Mouse (Mus musculus) spleen, adult 2 months (tissue): ENCODE measurements around the gene Mtrex. TPM values are rescaled to one million over a fixed set of nuclear protein-coding genes. Genes with fewer than 3 reads are reported as not detected.

ENCODE experiments used
- DNase-seq, 2 experiments: peaks; one replicate each; pipeline versions ENCODE4 v3.0.0 to v3.0.0-alpha.2; 2012 to 2021; ENCODE audit warnings: low spot score in 2 of 2, low read depth in 1 of 2
- H3K27ac ChIP-seq: fragments of 200-500 bp; 2 replicates; pipeline ENCODE4 v1.5.1; 2012; ENCODE audit warnings: low read length, inconsistent platforms; ENCODE audit not compliant: insufficient read depth
- H3K27me3 ChIP-seq: fragments of 200-500 bp; 2 replicates; pipeline ENCODE4 v1.6.1; 2012; ENCODE audit warnings: mild to moderate bottlenecking, moderate library complexity, low read length, inconsistent platforms; ENCODE audit not compliant: control insufficient read depth, insufficient read depth
- H3K36me3 ChIP-seq: fragments of 200-500 bp; 2 replicates; pipeline ENCODE4 v1.6.1; 2012; ENCODE audit warnings: mild to moderate bottlenecking, low read length, inconsistent platforms; ENCODE audit not compliant: control insufficient read depth, insufficient read depth
- H3K4me1 ChIP-seq: fragments of 200-500 bp; 2 replicates; pipeline ENCODE4 v1.6.1; 2011; ENCODE audit warnings: inconsistent platforms; ENCODE audit not compliant: control insufficient read depth, insufficient read depth, insufficient read length
- H3K4me3 ChIP-seq: fragments of 200-500 bp; 2 replicates; pipeline ENCODE4 v1.5.1; 2011; ENCODE audit warnings: mild to moderate bottlenecking, inconsistent platforms; ENCODE audit not compliant: insufficient read depth, insufficient read length; ENCODE audit errors: extremely low read depth
- CTCF ChIP-seq: fragments of 200-500 bp; IDR thresholded peaks from 2 replicates; pipeline ENCODE4 v1.5.1; 2011; ENCODE audit warnings: mild to moderate bottlenecking, inconsistent platforms; ENCODE audit not compliant: insufficient read depth, insufficient read length, insufficient replicate concordance; ENCODE audit errors: extremely low read depth
- POLR2A ChIP-seq: fragments of 200-500 bp; IDR thresholded peaks from 2 replicates; pipeline ENCODE4 v1.6.1; 2011; ENCODE audit warnings: low read depth, low read length, inconsistent platforms
- WGBS: fragments of 180-500 bp; shearing (Covaris S2); methylation state at CpG from one replicate; pipeline ENCODE4 v1.1.7; 2018; 5-methylcytosine and 5-hydroxymethylcytosine counted together
- polyA plus RNA-seq: library from polyadenylated mRNA; depleted of rRNA; stranded (reverse); fragments of >200 nt; gene quantifications from 2 replicates; pipeline ENCODE4 v1.2.3, GENCODE M21; 2012

Mtrex gene
- polyA plus RNA-seq, 1 experiment = 3.6 TPM

DNA sequence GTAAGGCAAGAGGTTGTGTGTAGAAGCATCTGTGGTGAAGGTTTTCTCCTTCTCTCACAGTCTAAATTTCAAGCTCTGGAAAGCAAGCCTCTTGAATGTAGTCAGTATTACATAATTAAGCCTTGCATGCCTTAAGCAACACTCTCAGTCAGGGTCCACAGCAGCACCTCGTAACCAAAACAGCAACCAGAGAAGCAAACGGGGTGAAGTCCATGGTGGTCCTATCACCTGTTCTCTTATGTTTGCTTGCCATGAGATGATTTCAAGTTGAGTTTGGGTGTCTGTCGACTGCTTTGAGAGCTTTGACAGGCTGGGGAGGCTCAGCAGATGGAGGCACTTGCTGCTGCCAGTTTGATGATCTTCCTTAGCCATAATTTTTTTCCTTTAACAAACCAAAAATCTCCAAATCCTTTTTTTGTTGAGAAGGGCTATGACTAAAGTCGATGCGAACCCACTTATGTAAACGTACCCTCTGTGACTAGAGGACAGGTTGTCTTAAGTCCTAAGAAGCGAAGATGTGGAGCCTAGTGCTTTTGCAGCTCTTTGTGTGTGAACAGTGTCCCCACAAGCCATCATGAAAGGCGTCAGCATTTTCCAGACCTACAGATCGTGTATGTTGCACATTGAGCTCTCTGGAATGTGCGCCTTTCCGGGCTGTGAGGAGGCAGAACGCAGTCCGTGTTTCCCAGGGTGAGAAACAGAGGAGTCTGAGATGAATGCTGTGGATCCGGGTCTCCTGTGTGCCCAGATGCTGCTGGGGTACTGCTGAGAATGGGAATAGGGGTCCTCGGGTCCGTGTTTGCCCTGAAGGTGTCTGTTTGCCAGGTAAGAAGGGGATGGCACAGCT lies 86.7 kb downstream of the Mtrex start:
- Histone ChIP-seq H3K4me1 (no peaks in the 10 kb centered on the region), H3K36me3 (no peaks in the 10 kb centered on the region), H3K27ac (no peak overlapping the region), H3K4me3 (no peak overlapping the region), H3K27me3 (no peaks in the 10 kb centered on the region)
- DNase-seq = no peak
- TF ChIP-seq POLR2A (no peak), CTCF (no peak)
- WGBS = 95% methylated on average over 16 of the region's 16 CpGs

DNA sequence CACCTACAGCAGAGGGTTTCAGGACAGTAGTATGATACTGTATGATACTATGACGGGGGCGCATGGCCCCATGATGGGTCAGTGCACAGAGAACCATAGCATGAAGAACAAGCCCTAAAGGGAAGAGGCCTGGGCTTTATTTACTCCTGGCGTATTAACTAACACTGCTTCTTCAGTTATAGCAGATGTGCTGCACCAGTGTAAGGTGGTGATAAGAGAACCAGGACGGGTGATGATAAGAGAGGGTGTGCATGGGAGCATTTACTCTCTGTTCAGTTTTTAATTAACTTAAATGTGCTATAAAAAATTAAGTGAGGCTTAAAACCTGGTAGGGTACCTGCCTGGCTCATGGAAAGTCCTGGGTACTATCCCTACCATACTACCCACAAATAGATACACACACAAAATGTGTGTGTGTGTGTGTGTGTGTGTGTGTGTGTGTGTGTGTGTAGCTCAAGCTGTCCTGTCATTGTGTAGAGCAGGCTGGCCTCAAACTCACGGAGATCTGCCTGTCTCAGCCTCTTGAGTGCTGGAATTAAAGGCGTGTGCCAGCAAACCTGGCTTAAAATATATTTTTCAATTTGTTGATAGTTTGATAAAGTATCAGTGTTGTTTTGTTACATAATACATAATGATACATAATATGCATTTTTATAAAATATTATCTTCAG lies 88.5 kb downstream of the Mtrex start:
- no peak for DNase-seq
- Histone ChIP-seq H3K4me3 (no peak overlapping the region), H3K4me1 (no peaks in the 10 kb centered on the region), H3K27ac (no peak overlapping the region), H3K36me3 (no peaks in the 10 kb centered on the region), H3K27me3 (no peaks in the 10 kb centered on the region)
- TF ChIP-seq POLR2A = no peak
- no peak for TF ChIP-seq CTCF
- WGBS = 79% methylated on average over 6 of the region's 6 CpGs

- H3K27ac ChIP-seq = no peak overlapping the region
- no peaks in the 10 kb centered on the region for H3K4me1 ChIP-seq
- 78% methylated on average over 9 of the region's 9 CpGs for WGBS
- no peak for DNase-seq
- H3K27me3 ChIP-seq = no peaks in the 10 kb centered on the region
- H3K36me3 ChIP-seq = no peaks in the 10 kb centered on the region
- no peak for TF ChIP-seq CTCF
- no peak for TF ChIP-seq POLR2A
- H3K4me3 ChIP-seq = no peak overlapping the region
These were observed 89.5 kb downstream of the Mtrex start for GRCm38 (mm10) chr13:112837621-112838155.

DNA sequence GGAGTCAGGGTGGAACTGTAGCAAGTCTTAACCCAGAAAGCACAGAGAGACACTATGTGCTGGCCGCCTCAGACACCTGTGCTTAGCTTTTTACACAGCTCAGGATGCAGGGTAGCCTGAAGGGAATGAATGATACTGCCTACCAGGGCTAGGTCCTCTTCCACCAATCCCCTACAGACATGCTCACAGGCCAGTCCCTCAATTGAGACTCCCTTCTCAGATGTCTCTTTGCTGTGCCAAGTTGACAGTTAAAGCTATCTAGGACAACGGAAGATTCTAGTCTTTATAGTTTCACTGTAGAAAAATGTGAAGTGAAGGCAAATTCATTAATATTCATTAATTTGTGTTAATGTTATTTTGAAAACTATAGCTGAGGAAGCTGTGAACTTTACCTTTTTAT lies 90.2 kb downstream of the Mtrex start:
- TF ChIP-seq CTCF (no peak), POLR2A (no peak)
- WGBS = 88% methylated on average over 2 of the region's 2 CpGs
- Histone ChIP-seq H3K27me3 (no peaks in the 10 kb centered on the region), H3K4me3 (no peak overlapping the region), H3K36me3 (no peaks in the 10 kb centered on the region), H3K4me1 (no peaks in the 10 kb centered on the region), H3K27ac (no peak overlapping the region; the same call in 1 of the 2 replicates)
- no peak for DNase-seq

DNA sequence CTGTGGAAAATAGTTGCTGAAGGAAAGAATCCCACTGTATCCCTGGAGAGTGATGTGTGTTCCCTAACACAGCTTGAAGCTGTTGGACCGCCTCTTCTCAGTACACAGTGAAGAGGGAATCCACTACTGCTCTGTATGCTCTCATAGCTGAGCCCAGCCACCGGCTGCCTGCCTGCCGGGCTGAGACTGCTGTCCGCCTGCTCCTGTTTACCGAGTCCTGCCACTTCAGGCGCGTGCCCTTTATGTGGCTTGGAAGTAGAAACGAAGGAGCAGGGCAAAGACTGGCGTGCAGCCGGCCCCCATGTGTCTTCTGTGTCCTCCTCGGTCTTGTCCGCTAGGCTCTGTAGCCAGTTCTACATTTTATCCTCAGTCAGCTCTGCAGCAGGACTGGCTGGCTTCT lies 92.1 kb downstream of the Mtrex start:
- DNase-seq = no peak
- TF ChIP-seq POLR2A (no peak), CTCF (no peak)
- no peaks in the 10 kb centered on the region for H3K27me3 ChIP-seq
- no peak overlapping the region for H3K27ac ChIP-seq
- H3K4me3 ChIP-seq = no peak overlapping the region
- no peaks in the 10 kb centered on the region for H3K36me3 ChIP-seq
- no peaks in the 10 kb centered on the region for H3K4me1 ChIP-seq
- WGBS = 86% methylated on average over 12 of the region's 12 CpGs

GRCm38 (mm10) chr13:112833895-112834263 lies 93.3 kb downstream of the Mtrex start:
- no peak overlapping the region for H3K27ac ChIP-seq
- no peak for DNase-seq
- no peak for TF ChIP-seq POLR2A
- no peak for TF ChIP-seq CTCF

More at GRCm38 (mm10) chr13:112833895-112834263, 93.3 kb downstream of the Mtrex start:
- H3K4me3 ChIP-seq = no peak overlapping the region
- WGBS = 82% methylated on average over 3 of the region's 3 CpGs
- no peaks in the 10 kb centered on the region for H3K27me3 ChIP-seq
- H3K36me3 ChIP-seq = no peaks in the 10 kb centered on the region
- no peaks in the 10 kb centered on the region for H3K4me1 ChIP-seq
